Mouse (Mus musculus) CH12.LX (cell line): ENCODE measurements around the gene Entpd1. TPM values are rescaled to one million over a fixed set of nuclear protein-coding genes. Genes with fewer than 3 reads are reported as not detected.

Experiments used
- DNase-seq: peaks from one replicate; pipeline ENCODE4 v3.0.0-alpha.2; 2013; ENCODE audit errors: extremely low read depth
- H3K27ac ChIP-seq: 2 replicates; pipeline ENCODE4 v1.5.1; 2012; ENCODE audit warnings: low read depth, mild to moderate bottlenecking, control low read depth, moderate library complexity; ENCODE audit not compliant: insufficient read depth
- H3K27me3 ChIP-seq: replicated peaks from 2 replicates; pipeline ENCODE3; 2012; ENCODE audit warnings: inconsistent platforms
- H3K36me3 ChIP-seq, 2 experiments: replicated peaks in 1 of 2; 2 replicates each; pipeline versions ENCODE3 to v1.6.1; 2012; ENCODE audit warnings: inconsistent platforms in 1 of 2, low read length in 1 of 2, mild to moderate bottlenecking in 1 of 2, mixed read lengths in 1 of 2, moderate library complexity in 1 of 2; ENCODE audit not compliant: control insufficient read depth in 1 of 2, insufficient read depth in 1 of 2
- H3K4me1 ChIP-seq, 2 experiments: 2 replicates each; pipeline ENCODE4 v1.6.1; 2012; ENCODE audit warnings: inconsistent platforms in 1 of 2, moderate library complexity in 1 of 2; ENCODE audit not compliant: insufficient read depth in 2 of 2, control insufficient read depth in 1 of 2
- H3K4me2 ChIP-seq: 2 replicates; pipeline ENCODE4 v1.6.1; 2012; ENCODE audit warnings: low read depth, mild to moderate bottlenecking, control low read depth; ENCODE audit not compliant: poor library complexity, insufficient read depth, severe bottlenecking
- H3K4me3 ChIP-seq, 3 experiments: fragments of 150-350 bp in 1 of 3; sonication (generic) in 1 of 3; replicated peaks in 1 of 3; 2 replicates each; pipeline versions ENCODE3 to v1.5.1; 2011 to 2012; ENCODE audit warnings: low read depth in 2 of 3, low read length in 2 of 3, mild to moderate bottlenecking in 2 of 3, moderate library complexity in 2 of 3, control low read depth in 1 of 3, improper control_type of control experiment in 1 of 3, inconsistent platforms in 1 of 3, mixed read lengths in 1 of 3; ENCODE audit not compliant: poor library complexity in 1 of 3
- H3K79me2 ChIP-seq: replicated peaks from 2 replicates; pipeline ENCODE4 v1.6.1; 2012; ENCODE audit warnings: mild to moderate bottlenecking, moderate library complexity; ENCODE audit not compliant: control insufficient read depth, poor library complexity, insufficient read depth, severe bottlenecking; ENCODE audit errors: extremely low read depth
- H3K9ac ChIP-seq: 2 replicates; pipeline ENCODE4 v1.6.1; 2012; ENCODE audit warnings: low read depth, mild to moderate bottlenecking, control low read depth, moderate library complexity; ENCODE audit not compliant: insufficient read depth
- H3K9me3 ChIP-seq: replicated peaks from 2 replicates; pipeline ENCODE3; 2012; ENCODE audit warnings: low read length, inconsistent platforms, mixed read lengths
- CHD1 ChIP-seq: IDR thresholded peaks from 2 replicates; pipeline ENCODE4 v1.6.1; 2012; ENCODE audit warnings: low read depth, low read length, improper control_type of control experiment, inconsistent platforms
- CTCF ChIP-seq, 2 experiments: IDR thresholded peaks in 1 of 2; conservative IDR thresholded peaks in 1 of 2; 2 replicates each; pipeline ENCODE4 v1.5.1; 2011 to 2012; ENCODE audit warnings: low read depth in 2 of 2, low read length in 2 of 2, improper control_type of control experiment in 1 of 2, inconsistent platforms in 1 of 2, mild to moderate bottlenecking in 1 of 2, moderate library complexity in 1 of 2
- ELF1 ChIP-seq: IDR thresholded peaks from 2 replicates; pipeline ENCODE4 v1.6.1; 2014; ENCODE audit warnings: low read depth, mild to moderate bottlenecking, inconsistent platforms, low read length, improper control_type of control experiment
- EP300 ChIP-seq: IDR thresholded peaks from 2 replicates; pipeline ENCODE4 v1.6.1; 2011; ENCODE audit warnings: low read length, improper control_type of control experiment
- ETS1 ChIP-seq: conservative IDR thresholded peaks from 2 replicates; pipeline ENCODE4 v1.6.1; 2012; ENCODE audit warnings: low read depth, mild to moderate bottlenecking, inconsistent platforms, low read length, improper control_type of control experiment, moderate library complexity
- MAZ ChIP-seq: IDR thresholded peaks from 2 replicates; pipeline ENCODE4 v1.6.1; 2012; ENCODE audit warnings: low read depth, mild to moderate bottlenecking, inconsistent platforms, low read length, improper control_type of control experiment, moderate library complexity
- MEF2A ChIP-seq: IDR thresholded peaks from 2 replicates; pipeline ENCODE4 v1.6.1; 2014; ENCODE audit warnings: low read depth, mild to moderate bottlenecking, inconsistent platforms, low read length, improper control_type of control experiment, borderline replicate concordance
- MYC ChIP-seq: IDR thresholded peaks from 2 replicates; pipeline ENCODE4 v1.6.1; 2011; ENCODE audit warnings: low read depth, mild to moderate bottlenecking, improper control_type of control experiment, low read length
- POLR2AphosphoS2 ChIP-seq: IDR thresholded peaks from 2 replicates; pipeline ENCODE4 v1.6.1; 2011; ENCODE audit warnings: low read depth, low read length, improper control_type of control experiment
- RAD21 ChIP-seq: IDR thresholded peaks from 2 replicates; pipeline ENCODE4 v1.6.1; 2011; ENCODE audit warnings: low read depth, mild to moderate bottlenecking, low read length, improper control_type of control experiment, moderate library complexity
- SIN3A ChIP-seq: IDR thresholded peaks from 2 replicates; pipeline ENCODE4 v1.6.1; 2012; ENCODE audit warnings: low read length, improper control_type of control experiment, inconsistent platforms
- SMC3 ChIP-seq: IDR thresholded peaks from 2 replicates; pipeline ENCODE4 v1.6.1; 2011; ENCODE audit warnings: low read depth, low read length, improper control_type of control experiment
- TCF12 ChIP-seq: IDR thresholded peaks from 2 replicates; pipeline ENCODE4 v1.6.1; 2014; ENCODE audit warnings: low read depth, mild to moderate bottlenecking, inconsistent platforms, low read length, improper control_type of control experiment
- USF1 ChIP-seq: IDR thresholded peaks from 2 replicates; pipeline ENCODE4 v1.6.1; 2014; ENCODE audit warnings: low read depth, mild to moderate bottlenecking, inconsistent platforms, low read length, improper control_type of control experiment
- USF2 ChIP-seq: conservative IDR thresholded peaks from 2 replicates; pipeline ENCODE4 v1.6.1; 2011; ENCODE audit warnings: low read depth, low read length, improper control_type of control experiment
- ZMIZ1 ChIP-seq: IDR thresholded peaks from 2 replicates; pipeline ENCODE4 v1.6.1; 2012; ENCODE audit warnings: low read depth, mild to moderate bottlenecking, inconsistent platforms, low read length, improper control_type of control experiment
- ZNF384 ChIP-seq: IDR thresholded peaks from 2 replicates; pipeline ENCODE4 v1.6.1; 2012; ENCODE audit warnings: low read depth, low read length, improper control_type of control experiment, inconsistent platforms
- dilution Hi-C: fragments of 300-500 bp; cut with MboI; formaldehyde crosslinking; loops from 2 replicates; pipeline ENCODE4 v1.14.3; 2020; ENCODE audit warnings: low sequenced_read_pairs; ENCODE audit not compliant: extremely low pct_unique_long_range_greater_than_20kb, extremely low pct_ligation_motif_present
- in situ Hi-C: fragments of 300-500 bp; cut with MboI; formaldehyde crosslinking; loops from 3 replicates; pipeline ENCODE4 v1.14.3; 2019; ENCODE audit warnings: low sequenced_read_pairs, low pct_ligation_motif_present, low pct_unique_long_range_greater_than_20kb, mixed read lengths
- polyA plus RNA-seq: library from polyadenylated mRNA; unstranded; fragments of >175 nt; gene quantifications from 2 replicates; pipeline ENCODE4 v1.2.1, GENCODE M21; 2012; ENCODE audit warnings: low read depth; ENCODE audit not compliant: insufficient read length
- total RNA-seq, 2 experiments: library from RNA; depleted of rRNA; stranded (reverse); fragments of 300-350 nt in 1 of 2; fragments of >200 nt in 1 of 2; gene quantifications; 2 replicates each; pipeline ENCODE4 v1.2.3; 2012 to 2014

Gene Entpd1
- total and polyA plus RNA-seq, 3 experiments: 14.7 to 21.2 (median 19.5) TPM

- dilution Hi-C loops (no loop called here), in situ Hi-C loops (no loop called here)
- Histone ChIP-seq H3K4me1 (no peaks in the 10 kb centered on the region), H3K4me3 (no peak overlapping the region), H3K27ac (no peak overlapping the region), H3K79me2 (no peaks in the 10 kb centered on the region), H3K4me2 (no peak overlapping the region), H3K9me3 (no peaks in the 10 kb centered on the region), H3K27me3 (no peaks in the 10 kb centered on the region), H3K9ac (no peak overlapping the region), H3K36me3 (no peaks in the 10 kb centered on the region)
- TF ChIP-seq USF1 (no peak), ETS1 (no peak), MYC (no peak), SMC3 (0 out of 2 replicates have a peak, but pooled peaks have one; percentile 19), RAD21 (peak; percentile 49), TCF12 (no peak), EP300 (no peak), CTCF (conservative IDR thresholded peaks at IDR 0.05 in 1 of 2, IDR thresholded peaks at IDR 0.05 in 1 of 2; ENCODE audit: low read depth in 2 of 2, low read length in 2 of 2) (peak in 1 of 2 experiments; percentile 45; a peak in 2 of 4 replicates), MAZ (no peak), ELF1 (no peak), CHD1 (no peak), MEF2A (no peak)
- DNase-seq: peak; percentile 32
These were observed 134.4 kb downstream of the Entpd1 start for GRCm38 (mm10) chr19:40746603-40747002.

- no peak for DNase-seq
- in situ Hi-C loops (no loop called here), dilution Hi-C loops (no loop called here)
- H3K4me1 ChIP-seq: no peaks in the 10 kb centered on the region
- H3K9ac ChIP-seq: no peak within 1 kb of the TSS
- H3K9me3 ChIP-seq: no peaks in the 10 kb centered on the region
- no peak within 1 kb of the TSS for H3K4me2 ChIP-seq
- no peaks in the 10 kb centered on the region for H3K79me2 ChIP-seq
- no peaks in the 10 kb centered on the region for H3K27me3 ChIP-seq
- TF ChIP-seq RAD21: no peak
- no peak for TF ChIP-seq CHD1
- TF ChIP-seq ZNF384: no peak
- TF ChIP-seq USF2: no peak
- no peak for TF ChIP-seq SIN3A
- no peak for TF ChIP-seq POLR2AphosphoS2
- TF ChIP-seq MYC: no peak
- TF ChIP-seq ZMIZ1: no peak
- no peak within 1 kb of the TSS for H3K4me3 ChIP-seq
- no peak within 1 kb of the TSS for H3K27ac ChIP-seq
- H3K36me3 ChIP-seq: no peaks in the 10 kb centered on the region
These were observed 136.4 kb downstream of the Entpd1 start, which contains the start of gene Cc2d2b for GRCm38 (mm10) chr19:40748559-40748958. Cc2d2b (plus strand) TSS chr19:40748753.
